Mouse (Mus musculus) granulocyte monocyte progenitor cell, adult 5-6 weeks (primary cell): ENCODE measurements around the gene Rph3a. TPM values are rescaled to one million over a fixed set of nuclear protein-coding genes. Genes with fewer than 3 reads are reported as not detected.
"Not testable (repeated sequence)": the region's sequence is repeated elsewhere in the genome, so short reads cannot be mapped to it uniquely, and the experiment has no call there.

Source experiments
- ATAC-seq: replicated peaks from 2 replicates; pipeline ENCODE4 v1.8.0; 2016; ENCODE audit warnings: mild to moderate bottlenecking, moderate TSS enrichment, inconsistent platforms; ENCODE audit not compliant: poor library complexity, severe bottlenecking
- total RNA-seq, 2 experiments: library from RNA; stranded (forward) in 1 of 2; stranded (reverse) in 1 of 2; fragments of 200-712, 200-1000 nt in 1 of 2; fragments of >200 nt in 1 of 2; fragmentation: Nextera tagmentation in 1 of 2; gene quantifications; 2 replicates each; pipeline ENCODE4 v1.2.3; 2014 to 2017

Rph3a gene
- total RNA-seq, 2 experiments from 2014 or later, result not detected

DNA sequence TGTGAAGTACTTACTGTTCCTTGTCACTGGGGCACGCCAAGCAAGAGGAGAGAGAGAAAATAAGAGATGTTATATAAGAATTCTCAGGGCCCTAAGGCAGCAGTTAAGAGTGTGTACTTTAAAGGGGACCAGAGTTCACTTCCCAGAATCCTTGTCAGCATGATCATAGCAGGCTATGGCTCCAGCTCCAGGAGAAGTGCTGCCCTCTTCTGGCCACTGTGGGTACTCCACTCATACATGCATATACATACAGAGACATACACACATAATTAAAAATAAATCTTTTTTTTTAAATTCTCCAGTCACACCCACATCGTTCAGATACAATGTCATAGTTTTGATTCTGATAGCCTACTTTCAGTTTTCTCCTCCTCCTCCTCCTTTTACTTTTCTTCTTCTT, 29.8 kb downstream of the Rph3a start:
- ATAC-seq, result no peak

DNA sequence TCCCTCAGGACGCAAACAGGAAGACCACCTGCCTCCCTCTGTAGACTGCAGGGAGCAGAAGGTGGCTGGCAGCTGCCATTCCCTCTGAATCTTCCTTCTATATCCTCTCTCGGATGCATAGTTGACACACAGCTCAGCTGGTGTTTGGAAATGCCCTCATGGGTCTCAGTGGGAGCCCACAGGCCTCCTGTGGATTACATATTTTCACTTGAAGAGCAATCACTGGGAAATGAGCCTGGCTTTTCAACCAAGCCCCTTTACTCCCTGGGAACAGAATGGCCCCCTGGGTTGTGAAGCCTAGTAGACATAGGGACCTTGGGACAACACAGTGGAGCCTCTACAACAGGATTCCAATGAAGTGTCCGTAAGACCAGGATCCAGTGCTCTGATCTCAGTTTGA, 33.8 kb downstream of the Rph3a start:
- ATAC-seq, result no peak

DNA sequence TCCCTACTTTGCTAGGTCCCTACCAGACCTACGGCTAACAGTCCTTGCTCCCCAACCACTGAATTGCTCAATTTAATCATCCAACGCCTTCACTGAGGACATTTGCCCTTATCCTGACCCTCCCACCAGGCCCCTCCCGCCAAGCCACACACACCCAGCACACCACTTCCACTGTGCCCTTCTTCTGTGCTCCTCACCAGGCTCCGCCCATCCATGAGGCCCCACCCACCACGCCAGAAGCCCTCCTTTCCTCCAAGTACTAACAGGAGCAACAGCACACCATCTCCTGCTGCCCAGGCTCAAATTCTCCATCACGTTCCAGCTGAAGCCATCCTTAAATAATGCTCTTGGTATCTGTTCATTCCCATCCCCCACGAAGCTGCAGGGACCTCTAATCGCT, 35.4 kb downstream of the Rph3a start:
- ATAC-seq, result peak; percentile 35; the same call in 1 of the 2 replicates

DNA sequence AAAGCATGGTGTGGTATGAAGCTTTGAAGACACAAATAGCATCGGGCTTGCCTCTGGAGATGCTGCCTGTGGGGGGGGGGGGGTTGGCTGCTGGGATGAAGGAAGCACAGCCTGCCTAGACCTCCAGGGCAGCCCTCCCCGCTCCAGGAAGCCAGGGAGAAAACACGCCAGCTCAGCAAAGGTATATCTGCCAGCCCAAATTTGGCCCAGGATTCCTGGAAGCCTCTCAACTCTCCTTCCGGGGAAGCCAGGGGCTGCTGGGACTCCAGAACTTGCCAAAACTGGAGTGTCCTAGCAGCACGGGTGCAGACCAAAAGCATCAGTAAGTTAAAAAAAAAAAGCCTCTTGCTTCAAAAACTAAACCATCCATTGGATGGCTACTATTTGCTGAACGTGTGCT, 37.6 kb downstream of the Rph3a start:
- ATAC-seq, result no peak

DNA sequence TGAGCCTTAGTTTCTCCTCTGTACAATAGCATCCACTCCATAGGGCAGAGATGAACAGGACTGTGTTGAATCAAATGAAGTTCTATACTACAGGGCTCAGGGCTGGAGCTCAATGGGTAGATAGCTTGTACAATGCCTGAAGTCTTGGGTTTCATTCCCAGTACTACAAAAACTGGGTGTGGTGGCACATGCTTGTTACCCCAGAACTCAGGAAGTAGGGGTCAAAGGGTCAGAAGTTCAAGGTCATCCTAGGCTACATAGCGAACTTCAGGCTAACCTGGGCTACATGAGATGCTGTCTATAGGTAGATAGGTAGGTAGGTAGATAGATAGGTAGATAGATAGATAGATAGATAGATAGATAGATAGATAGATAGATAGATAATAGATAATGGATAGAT, 38.6 kb downstream of the Rph3a start:
- no peak for ATAC-seq

DNA sequence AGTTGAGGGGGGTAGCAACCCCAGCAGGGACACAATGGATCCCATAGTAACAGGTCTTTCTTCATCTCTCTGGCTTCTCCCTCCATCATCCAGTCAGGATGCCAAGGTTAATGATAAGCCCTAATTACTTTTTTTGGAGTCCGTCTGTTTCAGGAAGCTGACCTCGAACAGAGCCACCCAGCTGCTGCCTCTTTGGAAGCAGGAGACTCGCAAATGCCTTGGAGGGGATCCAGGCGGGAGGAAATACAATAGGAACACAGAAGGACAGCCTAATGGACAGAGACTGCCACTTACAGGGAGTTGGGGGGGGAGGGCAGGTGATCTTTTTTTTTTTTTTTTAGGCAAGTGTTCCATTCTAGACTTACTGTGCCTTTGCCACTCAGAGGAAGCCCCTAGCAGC, 40.2 kb downstream of the Rph3a start:
- no peak for ATAC-seq

DNA sequence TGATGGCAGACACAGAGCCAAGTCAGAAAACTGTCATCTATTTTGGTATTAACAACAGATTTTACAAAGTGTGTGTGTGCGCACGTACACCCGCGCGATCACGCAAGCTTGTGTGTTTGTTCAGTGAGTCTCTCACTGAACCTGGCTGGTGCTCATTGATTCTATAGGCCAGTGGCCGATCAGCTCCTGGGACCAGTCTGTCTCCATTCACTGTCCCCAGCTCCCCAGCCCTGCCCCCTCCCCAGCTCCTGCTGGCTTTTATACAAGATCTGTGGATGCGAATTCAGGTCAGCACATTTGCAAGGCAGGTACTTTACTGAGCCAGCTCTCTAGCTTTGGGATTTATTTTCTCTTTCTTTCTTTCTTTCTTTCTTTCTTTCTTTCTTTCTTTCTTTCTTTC, 41.1 kb downstream of the Rph3a start:
- ATAC-seq, result no peak

DNA sequence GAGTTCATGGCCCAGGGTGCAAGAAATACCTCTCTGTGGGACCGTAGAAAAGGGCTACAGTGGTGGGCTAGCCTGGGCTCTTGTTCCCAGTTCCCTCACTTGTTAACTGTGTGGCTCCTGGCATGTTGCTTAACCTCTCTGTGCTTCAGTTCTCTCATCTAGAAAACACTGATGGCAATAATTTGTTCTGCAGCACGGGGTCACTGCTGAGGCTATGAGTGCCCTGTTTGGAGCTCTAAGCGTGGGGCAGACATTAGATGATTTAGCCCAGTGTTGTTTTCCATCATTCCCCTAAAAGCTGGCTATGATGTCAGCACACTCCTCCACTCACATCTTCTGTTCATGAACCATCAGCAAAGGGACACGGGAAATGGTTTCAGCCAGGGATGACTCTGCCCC, 41.8 kb downstream of the Rph3a start:
- ATAC-seq, result no peak

DNA sequence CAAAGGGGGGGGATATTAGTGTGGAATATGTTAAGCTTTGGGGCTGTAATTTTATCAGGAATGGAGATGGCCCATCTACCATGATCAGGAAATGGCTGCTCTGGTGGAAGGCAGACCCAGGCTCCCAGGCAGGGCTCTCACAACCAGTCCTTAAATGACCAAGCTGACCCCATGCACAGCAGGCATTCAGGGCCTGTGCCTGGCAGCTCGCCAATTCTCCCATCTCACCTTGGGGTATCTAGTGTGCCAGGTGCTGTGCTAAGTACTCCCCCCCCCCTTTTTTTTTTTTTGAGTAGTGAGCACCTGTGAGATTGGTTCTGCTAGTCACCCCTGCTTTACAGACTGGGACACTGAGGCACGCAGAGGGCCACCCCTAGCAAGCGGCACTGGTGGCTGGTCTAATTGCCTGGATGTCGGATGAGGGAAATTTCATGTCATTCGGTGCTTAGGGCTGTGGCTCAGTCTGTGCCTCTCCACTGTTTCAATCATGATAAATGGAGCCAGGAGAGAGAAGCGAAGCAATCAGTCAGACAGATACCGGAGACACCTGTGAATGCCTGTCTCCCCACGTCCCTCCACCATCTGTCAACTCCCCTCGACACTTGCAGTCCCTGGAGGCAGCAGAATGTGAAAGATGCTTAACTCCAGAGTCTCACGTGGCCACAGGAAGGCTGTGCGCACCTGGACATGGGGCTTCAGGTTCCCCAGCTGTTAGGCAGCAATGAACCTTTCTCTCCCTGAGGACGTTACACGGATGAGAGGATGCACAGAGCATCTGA, 42.3 kb downstream of the Rph3a start:
- ATAC-seq, result no peak

DNA sequence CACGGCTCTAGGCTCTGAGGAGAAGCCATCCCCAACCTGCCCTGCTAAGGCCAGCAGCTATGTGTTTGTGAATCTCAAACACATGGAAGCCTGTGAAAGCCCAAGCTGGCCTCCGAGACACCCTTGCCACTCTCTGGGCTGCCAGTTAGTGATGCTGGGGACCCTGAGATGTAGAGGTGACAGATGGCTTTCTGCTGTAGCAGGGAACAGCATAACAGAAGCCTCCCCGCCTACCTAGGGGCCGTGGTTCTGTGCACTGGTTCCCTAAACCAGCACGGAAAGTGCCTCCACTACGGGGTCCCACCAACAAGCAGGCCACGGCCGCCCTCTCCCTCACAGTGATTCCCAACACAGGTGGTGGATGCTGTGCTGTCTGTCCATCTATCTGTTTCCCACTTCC, 43.0 kb downstream of the Rph3a start:
- no peak for ATAC-seq

DNA sequence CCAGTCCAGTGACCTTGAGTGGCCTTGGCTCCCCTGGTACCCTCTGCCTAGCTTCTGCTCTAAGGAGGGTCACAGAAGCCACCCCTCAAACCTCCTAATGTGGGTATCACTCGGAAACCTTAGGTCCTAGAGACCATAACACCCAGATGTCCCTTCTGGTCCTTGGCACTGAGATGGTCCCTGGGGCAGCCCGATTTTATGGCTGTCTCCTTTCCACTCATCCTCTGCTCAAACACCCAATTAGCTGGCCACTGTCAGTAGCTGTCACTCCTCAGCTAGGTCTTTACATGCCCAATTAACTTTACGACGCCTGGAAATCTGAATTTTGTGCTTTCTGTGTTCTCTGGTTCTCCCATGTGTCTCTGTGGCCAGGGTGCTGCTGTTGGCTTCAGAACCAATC, 43.7 kb downstream of the Rph3a start:
- ATAC-seq, result no peak

DNA sequence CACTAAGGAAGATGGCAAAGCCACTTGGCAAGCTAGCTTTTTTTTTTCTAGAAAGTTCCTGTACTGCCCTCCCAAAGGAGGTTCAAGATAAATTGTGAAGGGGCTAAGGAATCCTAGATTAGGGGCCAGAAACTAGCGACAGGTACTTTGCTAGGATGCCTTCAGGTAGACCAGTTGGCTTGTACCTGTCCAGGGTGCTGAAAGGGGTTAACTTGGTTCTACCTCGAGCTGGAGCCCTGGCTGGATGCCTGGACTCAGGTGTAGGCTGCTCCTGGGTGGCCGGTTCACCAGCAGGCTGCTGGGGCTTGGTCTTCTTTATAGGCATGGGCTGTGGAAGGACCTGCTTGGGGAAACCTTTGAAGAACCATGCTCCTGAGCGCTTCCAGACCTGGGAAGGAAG, 48.9 kb downstream of the Rph3a start:
- ATAC-seq, result no peak

DNA sequence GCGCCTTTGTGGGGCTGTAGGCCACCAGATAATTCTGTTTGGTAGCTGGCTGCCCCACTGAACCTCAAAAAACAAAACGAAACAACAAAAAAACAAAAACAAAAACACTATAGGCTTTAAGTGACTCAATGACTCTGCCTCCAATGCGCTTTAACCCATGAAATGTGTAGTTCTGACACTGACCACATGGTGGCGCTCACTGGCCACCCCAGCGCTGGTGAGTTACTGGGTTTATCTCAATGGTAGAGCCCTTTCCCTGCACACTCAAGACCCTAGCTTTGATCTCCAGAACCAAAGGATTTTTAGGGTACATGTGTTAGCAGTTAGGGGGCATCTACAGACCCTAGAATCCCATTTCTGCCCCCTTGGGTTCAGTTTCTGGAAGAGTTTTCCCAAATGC, 55.9 kb downstream of the Rph3a start:
- ATAC-seq, result peak; percentile 58; the same call in 1 of the 2 replicates

DNA sequence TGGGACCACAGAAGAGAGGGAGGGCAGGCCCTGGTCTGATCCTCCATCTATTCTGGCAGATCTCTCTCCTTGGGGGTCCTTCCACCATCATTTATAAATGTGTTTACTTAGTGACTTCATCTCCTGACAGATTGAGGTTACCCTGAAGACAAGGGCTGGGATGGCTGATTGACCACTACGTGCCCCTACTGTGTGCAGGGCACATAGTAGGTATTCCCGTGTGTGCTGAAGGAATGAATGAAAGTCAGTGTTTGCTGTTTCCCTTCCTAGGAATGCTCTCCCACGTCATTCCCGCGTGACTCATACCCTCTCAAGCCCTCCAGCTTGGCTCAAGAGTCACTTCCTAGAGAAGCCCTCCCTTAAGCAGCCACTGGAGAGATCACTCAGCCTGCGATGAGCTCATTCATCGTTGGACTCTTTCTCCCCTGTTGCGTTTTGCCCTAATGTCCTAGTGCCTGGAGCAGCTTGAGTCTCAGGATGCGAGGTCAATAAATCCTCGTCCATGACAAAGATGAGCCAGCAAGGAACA, 57.6 kb downstream of the Rph3a start:
- no peak for ATAC-seq

DNA sequence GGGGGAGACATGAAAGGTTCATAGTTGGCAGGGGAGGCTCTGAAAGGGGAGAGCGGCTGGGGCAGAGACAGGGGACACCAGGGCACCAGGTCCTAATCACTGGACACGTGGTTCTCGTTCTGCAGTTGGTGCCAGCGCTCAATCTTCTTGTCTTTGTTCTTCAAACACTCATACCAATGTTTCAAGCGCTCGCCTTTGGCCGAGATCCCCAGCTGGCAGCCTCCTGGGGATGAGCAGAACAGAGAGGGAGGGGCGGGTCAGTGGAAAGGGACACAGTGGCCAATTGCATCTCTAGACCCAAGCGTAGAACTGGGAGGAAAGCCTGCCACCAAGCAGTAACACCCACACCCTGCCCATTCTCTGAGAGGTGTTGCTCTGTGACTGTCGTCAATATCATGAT, 67.8 kb downstream of the Rph3a start:
- ATAC-seq, result no peak

DNA sequence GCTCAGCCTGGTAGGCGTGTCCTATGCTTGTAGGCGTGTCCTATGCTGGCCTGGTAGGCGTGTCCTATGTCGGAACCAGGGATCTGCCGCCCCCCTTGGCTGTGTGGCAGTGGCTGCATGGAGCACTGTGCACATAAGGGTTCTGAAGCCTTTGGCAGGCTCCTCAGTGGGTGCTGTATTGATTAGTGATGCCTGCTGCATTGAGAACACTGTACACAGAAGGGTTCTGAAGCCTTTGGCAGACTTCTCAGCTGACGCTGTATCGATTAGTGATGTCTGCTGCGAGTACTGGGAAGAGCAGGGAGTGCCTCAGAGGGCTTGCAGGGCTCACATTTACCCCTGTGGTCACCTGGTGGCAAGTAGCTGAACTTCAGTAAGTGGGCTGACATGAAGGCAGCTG, 71.3 kb downstream of the Rph3a start:
- peak; percentile 46; the same call in 1 of the 2 replicates for ATAC-seq

DNA sequence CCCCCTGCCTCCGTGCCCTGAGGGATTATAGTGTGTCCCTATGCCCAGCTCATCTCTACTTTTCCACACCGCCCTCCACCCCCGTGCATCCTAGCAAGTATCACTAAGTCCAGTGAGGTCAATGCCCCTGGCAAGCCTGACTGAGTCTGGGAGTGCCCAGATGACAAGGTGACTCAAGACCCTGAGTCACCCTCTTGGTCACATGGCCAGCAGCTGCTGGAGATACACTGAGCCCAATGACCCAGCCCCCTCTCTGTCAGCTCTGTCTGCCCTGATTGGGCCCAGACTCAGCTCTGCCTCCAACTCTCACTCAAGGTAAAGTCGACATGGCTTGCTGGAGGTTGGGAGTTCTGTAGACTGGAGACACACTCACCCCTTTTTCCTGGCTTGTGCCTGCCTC, 72.1 kb downstream of the Rph3a start:
- no peak; the same call in 1 of the 2 replicates for ATAC-seq

DNA sequence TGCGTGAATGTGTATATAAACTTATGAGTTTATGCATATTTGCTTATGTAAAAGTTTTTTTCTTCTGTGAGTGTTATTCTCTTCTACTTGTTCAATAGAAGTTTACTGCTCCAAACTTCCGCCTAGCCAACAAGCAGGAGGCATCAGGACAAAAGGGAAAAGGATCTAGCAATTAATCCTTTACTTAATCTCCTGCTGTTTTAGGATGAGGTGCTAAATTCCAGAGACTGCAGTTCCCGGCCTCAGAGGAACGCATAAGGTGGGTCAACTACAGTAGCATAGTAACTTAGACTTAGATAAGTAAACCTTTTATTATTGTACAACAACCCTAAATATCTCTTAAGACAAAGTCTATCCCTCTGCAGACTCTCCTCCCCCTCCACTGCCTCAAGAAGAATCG, 75.9 kb downstream of the Rph3a start:
- no peak for ATAC-seq

DNA sequence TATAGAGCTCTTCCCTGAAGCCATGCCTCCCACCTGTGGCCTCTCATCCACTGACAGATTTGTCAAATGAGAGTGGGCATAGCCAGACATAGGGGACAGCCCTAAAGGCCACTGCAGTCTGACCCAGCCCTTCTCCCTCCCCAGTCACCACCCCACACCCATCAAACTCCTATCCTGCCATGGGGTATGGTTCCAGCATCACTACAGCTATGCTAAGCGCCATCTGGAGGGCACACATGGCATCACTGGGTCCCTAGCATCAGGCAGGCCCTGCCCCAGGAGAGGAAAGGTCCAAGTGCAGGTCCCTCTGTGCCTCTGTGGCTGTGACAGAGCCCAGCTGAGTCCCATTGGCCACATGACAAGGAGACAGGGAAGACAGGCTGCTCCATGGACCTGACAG, 82.9 kb downstream of the Rph3a start:
- no peak for ATAC-seq

DNA sequence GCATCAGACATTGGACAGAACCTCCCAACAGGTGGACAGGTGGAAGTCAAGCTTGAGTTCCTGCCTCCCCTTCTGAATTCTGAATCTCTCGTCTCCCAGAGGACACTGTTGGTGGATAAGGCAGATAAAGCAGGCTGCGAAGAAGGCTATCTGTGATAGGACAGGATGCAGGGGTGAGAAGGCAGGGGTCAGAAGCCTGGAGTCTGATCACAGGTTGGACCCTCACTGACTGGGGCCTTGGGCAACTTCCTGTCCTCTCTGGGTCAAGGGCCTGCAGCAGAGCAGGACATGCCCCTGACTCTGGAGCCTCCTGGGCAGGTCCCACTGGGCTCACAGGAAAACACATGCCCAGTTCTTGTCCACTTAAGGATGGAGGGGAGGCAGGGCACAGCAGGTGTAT, 83.6 kb downstream of the Rph3a start:
- not testable (repeated sequence) for ATAC-seq

DNA sequence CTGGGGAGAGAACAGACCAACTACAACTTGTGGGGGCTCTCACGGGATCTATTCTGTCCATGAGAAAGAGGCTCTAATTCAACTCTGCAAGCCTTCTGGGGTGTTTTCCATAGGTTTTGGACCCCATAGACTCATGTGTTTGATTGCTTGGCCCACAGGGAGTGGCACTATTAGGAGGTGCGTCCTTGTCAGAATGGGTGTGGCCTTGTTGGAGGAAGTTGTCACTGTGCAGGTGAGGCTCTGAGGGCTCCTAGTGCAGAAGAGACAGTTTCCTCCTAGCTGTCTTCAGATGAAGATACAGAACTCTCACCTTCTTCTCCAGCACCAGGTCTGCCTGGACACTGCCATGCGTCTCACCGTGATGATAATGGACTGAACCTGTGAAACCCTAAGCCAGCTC, 85.4 kb downstream of the Rph3a start:
- ATAC-seq, result not testable (repeated sequence)

DNA sequence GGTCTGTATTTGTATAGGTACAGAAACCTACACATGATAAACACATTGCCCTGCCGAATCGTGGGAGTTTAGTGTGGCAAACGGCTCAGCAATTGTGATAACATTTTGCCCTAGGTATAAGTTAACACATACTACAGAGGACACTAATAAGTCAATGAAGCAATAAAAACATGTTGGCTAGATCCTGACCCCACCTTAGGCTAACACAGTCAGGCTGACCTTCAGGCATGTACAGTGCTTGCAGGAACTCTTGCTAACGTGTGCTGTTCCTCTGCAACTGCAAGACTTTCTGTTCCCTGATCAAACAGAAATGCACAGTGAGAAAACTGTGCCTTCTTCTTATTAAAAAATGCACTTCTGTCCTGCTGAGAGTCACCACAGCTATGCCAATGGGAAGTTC, 85.9 kb downstream of the Rph3a start:
- no peak for ATAC-seq
